Mouse (Mus musculus) Patski (cell line): ENCODE measurements around the gene Klhl42. TPM values are rescaled to one million over a fixed set of nuclear protein-coding genes. Genes with fewer than 3 reads are reported as not detected.

ENCODE experiments used
- ATAC-seq: fragments of 100-300 bp; one replicate; pipeline ENCODE4 v1.8.0; 2021
- CTCF ChIA-PET: fragments of 350-600 bp; sonication (Branson Sonifier 250); formaldehyde crosslinking; loops from one replicate; lab custom pipeline; 2022; ENCODE audit warnings: inconsistent platforms; lab: Charles Lee
- POLR2A ChIA-PET: fragments of 350-600 bp; sonication (Branson Sonifier 250); formaldehyde crosslinking; loops from one replicate; lab custom pipeline; 2022; ENCODE audit warnings: antibody characterized with exemption, inconsistent platforms; lab: Charles Lee
- DNase-seq: peaks from one replicate; pipeline ENCODE4 v3.0.0-alpha.2; 2011; ENCODE audit warnings: low read depth, low spot score
- H3K27me3 ChIP-seq: fragments of 371-371 bp; one replicate; pipeline ENCODE4 v1.5.1; 2021
- CTCF ChIP-seq: fragments of 100-300 bp; IDR thresholded peaks from one replicate; pipeline ENCODE4 v1.5.1; 2021
- in situ Hi-C: fragments of 300-500 bp; cut with MboI; formaldehyde crosslinking; loops from 3 replicates; pipeline ENCODE4 v1.11.1; 2018; ENCODE audit warnings: low pct_unique_long_range_greater_than_20kb, mixed read lengths
- polyA plus RNA-seq: library from polyadenylated mRNA; unstranded; gene quantifications from one replicate; pipeline ENCODE4 v1.2.3, GENCODE M21; 2021

The Klhl42 gene
- polyA plus RNA-seq, 1 experiment from 2014 or later: 9.8 TPM

- no peak for TF ChIP-seq CTCF
- in situ Hi-C loops: loop anchor here (5.0 kb wide), 1 partner anchor 52 kb away; no protein-coding TSS in a partner anchor
- ATAC-seq (peak; percentile 72), DNase-seq (peak; percentile 56)
- CTCF ChIA-PET: interaction anchor here (1.2 kb wide), 1 partner anchor 19 kb away, joined by 3 read pairs; no protein-coding TSS in a partner anchor
- no peaks in the 10 kb centered on the region for H3K27me3 ChIP-seq
- POLR2A ChIA-PET: no interaction called here
Observed at GRCm38 (mm10) chr6:147145277-147145676, 54.1 kb downstream of the Klhl42 start.

DNA sequence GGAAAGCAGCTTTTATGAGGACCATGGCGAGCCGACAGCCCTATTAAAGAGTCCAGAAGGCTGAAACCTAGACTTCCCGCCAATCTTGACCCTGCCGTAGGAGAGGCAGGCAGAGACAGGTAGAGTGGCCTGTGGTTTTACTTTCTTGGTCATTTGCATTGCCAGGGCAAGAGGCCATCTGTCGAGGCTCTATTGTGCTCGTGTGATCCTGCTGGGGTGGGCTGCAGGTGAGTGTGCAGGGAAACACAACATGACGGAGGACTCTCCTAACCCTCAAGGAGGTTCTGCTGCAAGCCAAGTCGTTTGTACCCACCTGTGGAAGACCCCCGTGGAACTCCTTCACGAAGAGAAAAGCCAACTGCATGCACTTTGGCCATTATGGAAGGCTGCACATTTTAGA, 54.6 kb downstream of the Klhl42 start:
- ChIA-PET CTCF (interaction anchor here (1.2 kb wide), 1 partner anchor 20 kb away, joined by 3 read pairs; no protein-coding TSS in a partner anchor), POLR2A (no interaction called here)
- H3K27me3 ChIP-seq: no peaks in the 10 kb centered on the region
- no peak for DNase-seq
- TF ChIP-seq CTCF: no peak
- no peak for ATAC-seq
- in situ Hi-C loops: loop anchor here (5.0 kb wide), 1 partner anchor 52 kb away; no protein-coding TSS in a partner anchor

- H3K27me3 ChIP-seq: no peaks in the 10 kb centered on the region
- DNase-seq (no peak), ATAC-seq (no peak)
- in situ Hi-C loops: no loop called here
- POLR2A ChIA-PET: no interaction called here
- no peak for TF ChIP-seq CTCF
- CTCF ChIA-PET: no interaction called here
Observed at GRCm38 (mm10) chr6:147151069-147151468, 59.9 kb downstream of the Klhl42 start.

GRCm38 (mm10) chr6:147151839-147152238, 60.7 kb downstream of the Klhl42 start:
- in situ Hi-C loops: no loop called here
- DNase-seq: no peak
- no peak for TF ChIP-seq CTCF
- ChIA-PET CTCF (no interaction called here), POLR2A (no interaction called here)
- no peaks in the 10 kb centered on the region for H3K27me3 ChIP-seq
- no peak for ATAC-seq

- no peak for ATAC-seq
- no peak for DNase-seq
- ChIA-PET CTCF (no interaction called here), POLR2A (no interaction called here)
- no peaks in the 10 kb centered on the region for H3K27me3 ChIP-seq
- no peak for TF ChIP-seq CTCF
- in situ Hi-C loops: no loop called here
Observed at GRCm38 (mm10) chr6:147155085-147155484, 63.9 kb downstream of the Klhl42 start.

DNA sequence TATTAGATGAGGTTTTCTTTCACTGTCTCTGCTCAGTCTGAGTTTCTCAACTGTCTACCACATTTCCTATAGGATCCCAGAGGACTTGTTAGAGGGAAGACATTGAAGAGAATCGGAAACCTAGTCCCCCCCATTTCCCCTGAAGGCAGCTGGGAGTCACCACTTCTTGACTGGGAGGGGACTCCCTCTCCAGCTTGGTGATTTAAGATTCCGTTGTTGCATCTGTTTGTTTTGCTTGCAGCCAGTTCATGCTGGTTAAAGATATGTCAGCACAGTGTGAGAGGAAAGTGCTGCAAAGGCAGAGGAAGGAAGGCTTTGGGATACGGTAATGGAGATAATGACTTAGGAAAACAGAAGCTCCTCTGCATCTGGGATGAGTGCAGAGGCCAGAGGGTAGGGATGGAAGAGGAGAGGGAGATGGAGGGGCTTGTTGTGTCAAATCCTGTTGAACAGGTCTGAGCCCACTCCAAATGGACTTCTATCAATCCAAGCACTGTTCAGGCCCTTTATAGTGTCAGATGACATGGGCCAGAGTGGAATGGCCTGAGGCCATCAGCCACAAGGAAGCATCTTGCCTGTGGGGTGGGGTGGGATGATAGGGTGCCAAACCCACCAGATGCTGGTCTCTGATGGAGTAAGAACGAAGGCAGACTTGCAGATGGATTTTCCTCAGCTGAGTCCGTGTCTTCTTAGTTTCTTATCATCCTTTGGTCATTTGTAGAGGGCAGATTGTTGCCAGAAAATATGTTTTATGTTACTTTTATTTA, 70.8 kb downstream of the Klhl42 start:
- no peak for ATAC-seq
- CTCF ChIA-PET: no interaction called here

More for the DNA sequence above, 70.8 kb downstream of the Klhl42 start:
- in situ Hi-C loops: no loop called here
- no peak for TF ChIP-seq CTCF
- POLR2A ChIA-PET: no interaction called here
- no peaks in the 10 kb centered on the region for H3K27me3 ChIP-seq
- no peak for DNase-seq

Other genes with a start within 250 kb of the Klhl42 start
- gene Smco2, start 241.3 kb upstream of the Klhl42 start, polyA plus RNA-seq: not detected
- gene Ppfibp1, start 202.9 kb upstream of the Klhl42 start, polyA plus RNA-seq: 138 TPM
- not detected for gene 1700034J05Rik, start 137.0 kb upstream of the Klhl42 start, polyA plus RNA-seq
- gene Rep15, start 58.8 kb upstream of the Klhl42 start, polyA plus RNA-seq: 2.4 TPM
- gene Mrps35, start 48.6 kb upstream of the Klhl42 start, polyA plus RNA-seq: 109 TPM
- 0.63 TPM for gene Mansc4, start 4.3 kb upstream of the Klhl42 start, polyA plus RNA-seq
- gene Pthlh, start 172.8 kb downstream of the Klhl42 start, polyA plus RNA-seq: 0.08 TPM